Mouse (Mus musculus) heart, embryonic 16.5 days (tissue): ENCODE measurements around the gene Hs3st5. TPM values are rescaled to one million over a fixed set of nuclear protein-coding genes. Genes with fewer than 3 reads are reported as not detected.

Experiments
- ATAC-seq: fragments of 200-750 bp; cut with Nextera tagmentation; replicated peaks from 2 replicates; pipeline ENCODE4 v1.8.0; 2017; ENCODE audit warnings: moderate number of reproducible peaks; ENCODE audit not compliant: insufficient read depth, low FRiP score; ENCODE audit errors: extremely low read depth
- H3K27ac ChIP-seq: fragments of 300-500 bp; sonication (generic); 2 replicates; pipeline ENCODE4 v1.5.1; 2014; ENCODE audit warnings: mild to moderate bottlenecking, low read length, control low read depth, moderate library complexity
- H3K27me3 ChIP-seq: fragments of 300-500 bp; sonication (generic); 2 replicates; pipeline ENCODE4 v1.6.1; 2014; ENCODE audit warnings: low read length, mixed read lengths; ENCODE audit not compliant: control insufficient read depth, insufficient read depth
- H3K36me3 ChIP-seq: fragments of 300-500 bp; sonication (generic); 2 replicates; pipeline ENCODE4 v1.6.1; 2014; ENCODE audit not compliant: control insufficient read depth, insufficient read depth
- H3K4me1 ChIP-seq: fragments of 300-500 bp; sonication (generic); 2 replicates; pipeline ENCODE4 v1.6.1; 2014; ENCODE audit warnings: low read length, mixed read lengths; ENCODE audit not compliant: control insufficient read depth, insufficient read depth
- H3K4me2 ChIP-seq: fragments of 300-500 bp; sonication (generic); 2 replicates; pipeline ENCODE4 v1.6.1; 2014; ENCODE audit warnings: low read depth, mild to moderate bottlenecking, control low read depth, low read length
- H3K4me3 ChIP-seq: fragments of 300-500 bp; sonication (generic); 2 replicates; pipeline ENCODE4 v1.5.1; 2014; ENCODE audit warnings: mild to moderate bottlenecking, control low read depth, low read length
- H3K9ac ChIP-seq: fragments of 300-500 bp; sonication (generic); 2 replicates; pipeline ENCODE4 v1.6.1; 2014; ENCODE audit warnings: low read length, control low read depth
- H3K9me3 ChIP-seq: fragments of 300-500 bp; sonication (generic); replicated peaks from 2 replicates; pipeline ENCODE4 v1.6.1; 2016; ENCODE audit warnings: low read length; ENCODE audit not compliant: control insufficient read depth
- WGBS: fragments of 180-500 bp; shearing (Covaris S2); extraction: QIAGEN DNeasy Blood & Tissue Kit; methylation state at CpG from one replicate; pipeline ENCODE4 v1.1.7; 2014; 5-methylcytosine and 5-hydroxymethylcytosine counted together
- polyA plus RNA-seq: library from polyadenylated mRNA; unstranded; fragments of >200 nt; fragmentation: Nextera tagmentation; extraction: Ambion mirVana; gene quantifications from 2 replicates; pipeline ENCODE4 v1.2.1, GENCODE M21; 2015

The Hs3st5 gene
- polyA plus RNA-seq, 1 experiment from 2014 or later = 0.43 TPM

DNA sequence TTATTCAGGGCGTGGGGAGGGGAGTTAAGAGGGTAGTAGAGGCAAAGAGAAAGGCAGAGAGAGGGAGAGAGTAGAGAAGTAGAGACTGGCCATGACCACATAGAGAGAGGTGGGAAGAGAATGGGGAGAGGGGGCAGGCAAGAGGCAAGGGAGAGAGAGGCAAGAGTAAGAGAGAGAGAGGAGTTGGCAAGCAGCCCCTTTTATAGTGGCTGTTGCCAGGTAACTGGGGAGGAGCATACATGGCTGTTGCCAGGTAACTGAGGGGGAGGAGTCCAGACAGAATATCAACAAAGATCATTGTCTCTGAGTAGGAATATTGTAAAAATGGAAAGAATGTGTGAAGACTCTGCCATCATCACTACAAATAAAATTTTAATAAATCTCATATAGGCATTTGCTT lies 243.4 kb downstream of the Hs3st5 start:
- no peaks in the 10 kb centered on the region for H3K36me3 ChIP-seq
- no peak overlapping the region for H3K9ac ChIP-seq
- WGBS = 52% methylated on average over 1 of the region's 1 CpGs
- no peak overlapping the region for H3K4me3 ChIP-seq
- H3K4me2 ChIP-seq = no peak overlapping the region
- peaks cover 12% of the 10 kb centered on the region for H3K4me1 ChIP-seq
- no peak overlapping the region for H3K27ac ChIP-seq
- no peaks in the 10 kb centered on the region for H3K9me3 ChIP-seq
- no peaks in the 10 kb centered on the region for H3K27me3 ChIP-seq
- no peak for ATAC-seq

DNA sequence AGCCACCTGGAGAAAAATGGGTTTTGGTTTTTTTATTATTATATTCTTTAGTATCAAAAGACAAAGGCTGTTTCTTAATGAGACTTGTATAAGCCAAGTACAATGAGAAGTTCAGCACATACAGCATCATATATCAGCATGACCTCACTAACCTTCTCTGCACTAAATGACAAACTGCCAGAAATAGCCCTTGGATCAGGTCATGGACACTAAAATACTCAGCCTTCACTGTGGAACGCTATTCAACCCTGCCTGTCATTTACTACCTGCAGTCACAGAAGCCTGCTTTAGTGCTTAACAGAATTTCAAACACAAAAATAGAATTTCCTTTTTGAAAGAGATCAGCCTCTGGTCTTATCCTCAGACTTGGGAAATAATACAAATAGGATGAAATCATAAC lies 247.9 kb downstream of the Hs3st5 start:
- no peaks in the 10 kb centered on the region for H3K36me3 ChIP-seq
- ATAC-seq = peak; percentile 89
- H3K4me3 ChIP-seq = no peak overlapping the region
- no peak overlapping the region for H3K9ac ChIP-seq
- no peak overlapping the region for H3K4me2 ChIP-seq
- no peaks in the 10 kb centered on the region for H3K9me3 ChIP-seq
- no peaks in the 10 kb centered on the region for H3K27me3 ChIP-seq
- WGBS = 47% methylated on average over 1 of the region's 1 CpGs
- H3K27ac ChIP-seq = peak overlapping the region; percentile 53
- H3K4me1 ChIP-seq = peaks cover 12% of the 10 kb centered on the region

DNA sequence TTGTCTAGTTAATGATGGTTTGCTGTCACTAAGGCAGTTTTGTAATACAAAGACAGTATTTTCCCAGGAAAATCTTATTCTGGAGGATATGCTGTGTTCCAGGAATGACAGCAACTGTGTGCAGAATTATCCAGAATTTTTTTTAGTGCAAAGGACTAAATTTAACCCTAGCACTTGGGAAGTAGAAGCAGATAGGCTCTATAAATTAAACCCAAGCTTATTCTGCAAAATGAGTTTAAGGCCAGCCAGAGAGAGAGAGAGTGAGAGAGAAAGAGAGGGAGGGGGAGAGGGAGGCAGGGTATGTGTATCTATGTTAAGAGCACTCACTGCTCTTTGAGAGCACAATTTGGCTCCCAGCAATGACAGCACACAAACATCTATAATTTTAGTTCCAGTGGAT lies 267.0 kb downstream of the Hs3st5 start:
- H3K9me3 ChIP-seq = no peaks in the 10 kb centered on the region
- H3K4me1 ChIP-seq = no peaks in the 10 kb centered on the region
- H3K27me3 ChIP-seq = no peaks in the 10 kb centered on the region
- H3K4me2 ChIP-seq = no peak overlapping the region
- no peak overlapping the region for H3K27ac ChIP-seq
- no peak for ATAC-seq
- H3K4me3 ChIP-seq = no peak overlapping the region
- no peak overlapping the region for H3K9ac ChIP-seq
- H3K36me3 ChIP-seq = no peaks in the 10 kb centered on the region

DNA sequence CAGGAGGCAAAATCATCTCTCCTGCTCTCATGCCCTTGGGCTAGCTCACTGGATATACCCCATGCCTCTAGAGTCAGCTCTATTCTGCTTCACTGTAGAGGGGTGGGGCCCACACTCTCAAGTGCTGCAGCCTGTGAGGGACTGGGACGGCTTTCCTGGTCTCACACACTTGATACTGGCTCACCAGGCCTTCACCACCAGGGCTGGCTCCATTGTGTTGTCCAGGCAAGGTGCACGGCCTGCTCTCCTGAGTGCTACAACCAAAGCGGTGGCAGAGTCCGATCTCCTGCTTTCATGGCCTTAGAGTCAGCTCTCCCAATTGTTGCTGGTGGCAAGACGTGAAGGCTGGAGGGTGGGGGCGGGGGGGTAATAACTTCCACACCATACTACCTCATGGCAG lies 268.3 kb downstream of the Hs3st5 start:
- Histone ChIP-seq H3K27ac (no peak overlapping the region), H3K4me1 (no peaks in the 10 kb centered on the region), H3K36me3 (no peaks in the 10 kb centered on the region), H3K4me3 (no peak overlapping the region), H3K9ac (no peak overlapping the region), H3K9me3 (no peaks in the 10 kb centered on the region), H3K27me3 (no peaks in the 10 kb centered on the region), H3K4me2 (no peak overlapping the region)
- ATAC-seq = no peak
- 72% methylated on average over 6 of the region's 6 CpGs for WGBS

DNA sequence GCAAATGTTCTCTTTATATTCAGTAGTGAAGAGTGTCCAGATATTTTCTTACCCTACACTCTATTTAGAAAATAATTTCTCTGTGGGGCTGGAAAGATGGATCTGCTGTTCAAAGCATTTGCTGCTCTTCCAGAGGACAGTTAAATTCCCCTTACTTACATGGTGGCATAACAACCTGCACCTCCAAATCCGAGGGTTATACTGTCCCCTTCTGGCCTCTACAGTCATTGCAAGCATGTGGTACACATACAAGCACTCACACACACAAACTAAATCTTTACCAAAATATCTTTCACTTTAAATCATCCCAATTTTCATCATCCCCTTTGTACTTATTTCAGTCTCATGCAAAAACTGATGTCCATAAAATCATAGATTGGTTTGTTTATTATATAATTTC lies 275.0 kb downstream of the Hs3st5 start:
- no peaks in the 10 kb centered on the region for H3K9me3 ChIP-seq
- no peak overlapping the region for H3K4me3 ChIP-seq
- 41% methylated on average over 1 of the region's 1 CpGs for WGBS
- no peaks in the 10 kb centered on the region for H3K4me1 ChIP-seq
- no peak for ATAC-seq
- H3K27ac ChIP-seq = no peak overlapping the region
- H3K27me3 ChIP-seq = no peaks in the 10 kb centered on the region
- H3K9ac ChIP-seq = no peak overlapping the region
- no peaks in the 10 kb centered on the region for H3K36me3 ChIP-seq
- no peak overlapping the region for H3K4me2 ChIP-seq

DNA sequence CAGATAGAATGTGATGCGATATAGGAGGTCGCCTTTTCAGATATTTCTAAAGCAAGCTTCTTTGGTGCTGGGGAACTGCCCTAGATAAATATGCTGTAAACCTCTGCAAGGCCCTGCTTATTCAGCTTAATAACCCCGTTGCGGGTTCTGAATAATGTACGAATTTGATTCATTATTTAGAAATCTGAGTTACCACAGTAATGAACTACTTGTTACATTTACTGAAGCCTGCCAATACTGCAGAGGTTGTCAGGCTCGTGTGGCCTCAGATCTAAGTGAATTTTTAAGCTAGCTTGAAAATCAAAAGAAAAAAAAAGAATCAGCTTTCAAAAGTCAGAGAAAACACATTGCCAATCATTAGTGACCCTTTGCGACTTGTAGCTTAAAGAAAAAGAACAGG lies 280.4 kb downstream of the Hs3st5 start:
- Histone ChIP-seq H3K4me1 (no peaks in the 10 kb centered on the region), H3K4me2 (no peak overlapping the region), H3K27ac (no peak overlapping the region), H3K36me3 (no peaks in the 10 kb centered on the region), H3K9ac (no peak overlapping the region), H3K9me3 (no peaks in the 10 kb centered on the region), H3K27me3 (no peaks in the 10 kb centered on the region), H3K4me3 (no peak overlapping the region)
- no peak for ATAC-seq
- WGBS = 76% methylated on average over 7 of the region's 7 CpGs

DNA sequence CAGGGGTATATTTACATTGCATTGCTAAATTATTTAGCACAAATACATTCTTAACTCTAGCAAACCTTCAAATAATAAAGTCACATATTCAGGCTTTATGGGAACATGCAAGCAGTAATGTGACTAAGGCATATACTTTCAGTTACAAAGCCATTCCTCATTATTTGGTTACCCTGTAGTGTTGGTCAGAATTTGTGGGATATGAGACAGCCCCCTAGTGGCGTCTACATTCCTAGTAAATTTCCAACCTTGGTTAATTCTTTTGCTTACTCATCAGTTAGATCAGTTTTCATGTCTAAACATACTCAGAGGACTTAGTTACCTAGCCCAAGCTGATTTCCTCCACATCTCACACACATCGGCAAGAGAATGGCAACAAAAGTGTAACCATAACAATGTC lies 285.2 kb downstream of the Hs3st5 start:
- Histone ChIP-seq H3K4me2 (no peak overlapping the region), H3K4me3 (no peak overlapping the region), H3K36me3 (no peaks in the 10 kb centered on the region), H3K9me3 (no peaks in the 10 kb centered on the region), H3K4me1 (no peaks in the 10 kb centered on the region; the same call in 1 of the 2 replicates), H3K9ac (no peak overlapping the region), H3K27ac (no peak overlapping the region), H3K27me3 (no peaks in the 10 kb centered on the region)
- 47% methylated on average over 2 of the region's 2 CpGs for WGBS
- no peak for ATAC-seq

DNA sequence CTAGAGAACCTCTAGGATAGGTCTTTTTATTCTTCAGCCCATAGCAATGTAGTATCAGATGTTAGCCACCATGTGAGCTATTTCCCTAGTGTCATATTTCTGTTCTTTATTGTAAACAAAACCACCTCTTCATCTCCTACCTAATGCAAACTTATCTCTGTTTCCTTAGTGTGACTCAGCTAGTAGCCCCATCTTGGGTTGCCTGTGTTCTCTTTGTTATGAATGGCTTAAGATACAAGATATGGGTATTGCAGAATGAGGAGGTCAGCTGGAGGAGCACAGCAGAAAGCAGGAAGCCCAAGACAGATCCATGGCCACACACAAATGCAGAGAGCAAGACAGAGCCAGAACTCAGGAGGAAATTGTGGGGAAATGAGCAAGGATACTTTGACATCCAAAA lies 288.7 kb downstream of the Hs3st5 start:
- no peak overlapping the region for H3K27ac ChIP-seq
- no peaks in the 10 kb centered on the region; the same call in 1 of the 2 replicates for H3K4me1 ChIP-seq
- no peaks in the 10 kb centered on the region for H3K9me3 ChIP-seq
- no peak overlapping the region for H3K9ac ChIP-seq
- no peaks in the 10 kb centered on the region for H3K27me3 ChIP-seq
- no peak for ATAC-seq
- H3K4me3 ChIP-seq = no peak overlapping the region
- H3K36me3 ChIP-seq = no peaks in the 10 kb centered on the region
- no peak overlapping the region for H3K4me2 ChIP-seq

DNA sequence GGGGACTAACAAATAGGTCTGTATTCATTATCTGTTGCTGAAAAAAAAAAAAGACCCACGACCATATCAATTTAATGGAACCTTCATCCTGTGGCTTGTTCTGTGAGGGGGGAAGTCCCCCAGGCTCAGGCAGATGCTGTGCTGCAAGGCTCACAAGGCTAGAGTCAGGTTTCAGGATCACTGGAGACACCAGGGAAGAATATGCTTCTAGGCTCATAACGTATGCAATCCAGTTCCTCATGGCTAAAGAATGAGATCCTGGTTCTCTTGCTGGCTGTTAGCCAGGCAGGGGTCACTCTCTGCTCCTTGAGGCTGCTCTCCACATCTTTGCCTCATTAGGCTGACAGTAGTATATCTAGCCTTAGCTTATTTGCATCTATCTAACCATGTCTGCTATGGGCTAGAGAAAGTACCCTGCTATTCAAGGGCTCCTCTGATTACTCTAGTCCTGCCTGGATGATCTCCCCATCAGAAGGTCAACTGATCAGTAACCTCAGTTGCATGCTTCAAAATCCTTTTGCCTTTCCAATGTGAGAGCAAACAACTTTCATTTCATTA lies 294.4 kb downstream of the Hs3st5 start:
- no peak for ATAC-seq
- no peak overlapping the region for H3K4me3 ChIP-seq
- no peak overlapping the region for H3K27ac ChIP-seq
- H3K9ac ChIP-seq = no peak overlapping the region
- H3K4me1 ChIP-seq = no peaks in the 10 kb centered on the region
- H3K4me2 ChIP-seq = no peak overlapping the region
- H3K9me3 ChIP-seq = no peaks in the 10 kb centered on the region
- 29% methylated on average over 2 of the region's 2 CpGs for WGBS
- no peaks in the 10 kb centered on the region for H3K36me3 ChIP-seq
- H3K27me3 ChIP-seq = no peaks in the 10 kb centered on the region

DNA sequence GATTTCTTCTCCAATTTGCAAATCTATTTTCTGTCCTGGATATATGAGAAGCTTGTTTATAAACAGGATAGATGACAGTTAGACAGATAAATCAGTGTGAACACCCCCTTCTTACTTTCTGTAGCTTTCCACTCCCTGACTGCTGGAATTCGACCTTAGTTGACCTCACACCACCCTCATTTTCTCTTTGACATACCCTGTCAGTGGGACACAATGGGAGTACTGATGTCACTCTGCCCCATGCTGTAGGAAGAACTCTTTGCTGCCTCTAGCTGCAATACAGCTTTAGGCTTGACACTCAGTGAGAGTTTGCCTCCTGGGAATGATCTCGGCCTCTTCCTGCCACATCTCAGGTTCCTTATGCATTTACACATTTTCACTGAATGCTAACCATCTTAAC lies 297.1 kb downstream of the Hs3st5 start:
- Histone ChIP-seq H3K36me3 (no peaks in the 10 kb centered on the region), H3K4me1 (no peaks in the 10 kb centered on the region), H3K9me3 (no peaks in the 10 kb centered on the region), H3K27me3 (no peaks in the 10 kb centered on the region), H3K4me3 (no peak overlapping the region), H3K27ac (no peak overlapping the region), H3K4me2 (no peak overlapping the region), H3K9ac (no peak overlapping the region)
- no peak for ATAC-seq
- WGBS = 35% methylated on average over 2 of the region's 2 CpGs
